Mouse (Mus musculus): ENCODE data around the gene A630089N07Rik. TPM values are rescaled to one million over a fixed set of nuclear protein-coding genes. Genes with fewer than 3 reads are reported as not detected.
"Not testable (repeated sequence)": the region's sequence is repeated elsewhere in the genome, so short reads cannot be mapped to it uniquely, and the experiment has no call there.

Gene A630089N07Rik
- total RNA-seq (2014; rRNA removed) = 3.3 and 4.0 TPM in 2 replicates
- 7.9 and 8.0 TPM in 2 replicates for polyA plus RNA-seq (2015; fragmentation: Nextera tagmentation; extraction: Ambion mirVana)

DNA sequence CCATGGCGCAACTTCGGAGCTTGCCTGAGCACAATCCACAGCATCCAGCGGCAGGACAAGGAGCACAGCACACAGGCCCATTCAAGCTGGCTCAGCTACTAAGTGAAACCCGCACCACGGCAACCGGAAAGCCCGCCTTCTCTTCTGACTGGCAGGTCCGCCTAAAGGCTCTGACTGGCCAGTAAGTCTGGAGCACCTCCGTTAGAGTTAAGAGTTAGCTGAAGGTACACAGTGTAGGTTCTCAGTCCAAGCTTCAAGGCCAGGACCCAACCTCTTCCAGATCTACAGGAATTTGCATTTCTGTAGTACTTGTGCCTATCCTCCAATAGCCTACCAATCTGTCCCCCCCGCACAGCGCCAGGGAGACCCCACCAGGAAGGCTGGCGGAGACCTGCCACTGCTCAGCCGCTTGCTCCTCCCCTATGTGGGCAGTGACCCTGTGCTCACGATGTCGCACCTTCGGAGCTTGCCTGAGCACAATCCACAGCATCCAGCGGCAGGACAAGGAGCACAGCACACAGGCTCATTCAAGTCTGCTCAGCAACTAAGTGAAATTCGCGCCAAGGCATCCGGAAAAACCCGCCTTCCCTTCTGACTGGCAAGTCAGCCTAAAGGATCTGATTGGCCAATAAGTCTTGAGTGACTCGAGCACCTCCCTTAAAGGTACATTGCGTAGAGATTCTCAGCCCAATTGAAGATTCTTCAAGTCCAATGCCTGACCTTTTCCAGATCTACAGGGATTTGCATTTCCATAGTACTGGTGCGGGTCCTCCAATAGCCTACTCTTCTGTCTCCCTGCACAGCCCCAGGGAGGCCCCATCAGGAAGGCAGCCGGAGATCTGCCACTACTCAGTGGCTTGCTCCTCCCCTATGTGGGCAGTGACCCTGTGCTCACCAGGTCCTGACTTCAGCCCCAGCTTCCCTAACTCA is at the start of gene A630089N07Rik:
TSS of gene A630089N07Rik (minus strand) at position 562 of the 930 bp plus-strand sequence.
- Histone ChIP-seq H3K9ac (replicated peaks; ENCODE audit: low read length) (peak within 1 kb of the TSS; percentile 34; the same call in 1 of the 2 replicates), H3K4me2 (ENCODE audit: low read depth, low read length) (peak within 1 kb of the TSS; percentile 63), H3K27ac (peak within 1 kb of the TSS; percentile 41; the same call in 1 of the 2 replicates), H3K4me3 (ENCODE audit: low read length) (peak within 1 kb of the TSS; percentile 58)
- under 1% methylated on average over 25 of the region's 25 CpGs for WGBS
- DNase-seq (ENCODE audit: low spot score) = peak; percentile 90
- H3K27me3 ChIP-seq (ENCODE audit: insufficient read depth, low read length); H3K4me1 ChIP-seq (ENCODE audit: insufficient read depth, low read length); H3K36me3 ChIP-seq (ENCODE audit: insufficient read depth, low read length); H3K9me3 ChIP-seq (ENCODE audit: low read length): not testable (repeated sequence)
- peak; percentile 97 for ATAC-seq

GRCm38 (mm10) chr16:98107109-98107508 is 24.9 kb upstream of the A630089N07Rik start:
- Histone ChIP-seq H3K36me3 (ENCODE audit: insufficient read depth, low read length) (no peaks in the 10 kb centered on the region), H3K4me1 (ENCODE audit: insufficient read depth, low read length) (no peaks in the 10 kb centered on the region), H3K9me3 (ENCODE audit: low read length) (peaks cover 2% of the 10 kb centered on the region; the same call in 1 of the 2 replicates), H3K27me3 (ENCODE audit: insufficient read depth, low read length) (no peaks in the 10 kb centered on the region), H3K4me3 (ENCODE audit: low read length) (no peak overlapping the region), H3K27ac (no peak overlapping the region), H3K4me2 (ENCODE audit: low read depth, low read length) (no peak overlapping the region), H3K9ac (replicated peaks; ENCODE audit: low read length) (no peak overlapping the region)
- DNase-seq (ENCODE audit: low spot score) = no peak
- WGBS = 97% methylated on average over 11 of the region's 11 CpGs
- ATAC-seq = no peak
- TF ChIP-seq CTCF (IDR thresholded peaks at IDR 0.05; ENCODE audit: low read depth) = no peak

- Histone ChIP-seq H3K4me2 (ENCODE audit: low read depth, low read length) (peak overlapping the region; percentile 63), H3K27ac (peak overlapping the region; percentile 38; the same call in 1 of the 2 replicates), H3K9ac (replicated peaks; ENCODE audit: low read length) (peak overlapping the region; percentile 34; the same call in 1 of the 2 replicates), H3K4me3 (ENCODE audit: low read length) (peak overlapping the region; percentile 58)
- under 1% methylated on average over 9 of the region's 9 CpGs for WGBS
- ATAC-seq = peak; percentile 68
- H3K9me3 ChIP-seq (ENCODE audit: low read length); H3K27me3 ChIP-seq (ENCODE audit: insufficient read depth, low read length); H3K36me3 ChIP-seq (ENCODE audit: insufficient read depth, low read length); H3K4me1 ChIP-seq (ENCODE audit: insufficient read depth, low read length): not testable (repeated sequence)
- peak; percentile 50 for DNase-seq (ENCODE audit: low spot score)
Observed at GRCm38 (mm10) chr16:98081550-98081888, 731 bp downstream of the A630089N07Rik start.

DNA sequence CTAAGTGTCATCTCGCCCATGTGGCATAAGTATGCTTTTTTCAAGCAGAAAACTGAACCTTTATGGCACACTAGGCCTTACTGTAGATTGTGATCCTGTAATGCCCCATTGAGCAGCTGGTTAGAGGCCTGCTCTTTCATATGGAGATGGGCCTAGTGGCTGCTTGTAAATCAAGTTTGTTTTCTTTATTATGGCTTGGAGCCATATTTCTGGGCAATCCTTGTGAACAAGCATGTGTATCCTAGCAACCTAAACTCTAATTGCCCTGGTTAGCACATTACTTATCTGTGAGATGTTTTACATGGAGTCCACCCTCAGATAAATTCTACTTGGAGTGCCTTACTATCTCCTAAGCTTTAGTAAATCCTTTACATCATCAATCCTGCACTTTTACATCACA is 1.1 kb downstream of the A630089N07Rik start:
- H3K4me1 ChIP-seq (ENCODE audit: insufficient read depth, low read length); H3K9ac ChIP-seq (replicated peaks; ENCODE audit: low read length): not testable (repeated sequence)

GRCm38 (mm10) chr16:98079382-98079781 is 2.9 kb downstream of the A630089N07Rik start:
- not testable (repeated sequence) for H3K36me3 ChIP-seq (ENCODE audit: insufficient read depth, low read length); H3K9ac ChIP-seq (replicated peaks; ENCODE audit: low read length); H3K27ac ChIP-seq; DNase-seq (ENCODE audit: low spot score); H3K4me1 ChIP-seq (ENCODE audit: insufficient read depth, low read length); H3K4me2 ChIP-seq (ENCODE audit: low read depth, low read length); H3K4me3 ChIP-seq (ENCODE audit: low read length); ATAC-seq; H3K9me3 ChIP-seq (ENCODE audit: low read length); H3K27me3 ChIP-seq (ENCODE audit: insufficient read depth, low read length)
- 80% methylated on average over 3 of the region's 3 CpGs for WGBS

More for the DNA sequence above, 1.1 kb downstream of the A630089N07Rik start:
- not testable (repeated sequence) for ATAC-seq; H3K9me3 ChIP-seq (ENCODE audit: low read length); H3K27me3 ChIP-seq (ENCODE audit: insufficient read depth, low read length); H3K27ac ChIP-seq; H3K36me3 ChIP-seq (ENCODE audit: insufficient read depth, low read length)
- WGBS = 66% methylated on average over 1 of the region's 1 CpGs
- peak; percentile 50 for DNase-seq (ENCODE audit: low spot score)
- Histone ChIP-seq H3K4me3 (ENCODE audit: low read length) (peak overlapping the region; percentile 58), H3K4me2 (ENCODE audit: low read depth, low read length) (peak overlapping the region; percentile 63)

DNA sequence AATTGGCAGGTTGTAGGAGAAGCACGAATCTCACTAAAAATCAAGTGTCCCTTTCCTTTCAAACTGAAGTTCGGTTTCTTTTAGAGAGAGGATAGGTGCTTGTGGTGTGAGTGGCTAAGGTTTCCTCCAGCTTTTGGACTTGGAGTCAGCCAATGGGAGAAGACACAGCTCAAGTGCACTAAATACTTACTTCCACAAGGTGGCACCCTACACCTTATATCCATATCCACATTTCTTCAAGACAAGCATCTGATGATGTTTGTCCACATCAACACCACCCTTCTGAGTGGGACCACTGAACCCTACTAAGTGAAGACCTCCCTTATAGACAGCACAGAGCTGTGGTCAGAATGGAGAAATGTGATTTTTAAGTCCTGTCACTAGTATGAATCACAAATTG is 40.6 kb downstream of the A630089N07Rik start:
- peak; percentile 57 for TF ChIP-seq CTCF (IDR thresholded peaks at IDR 0.05; ENCODE audit: low read depth)
- H3K4me1 ChIP-seq (ENCODE audit: insufficient read depth, low read length) = no peaks in the 10 kb centered on the region
- ATAC-seq = no peak
- no peak overlapping the region for H3K9ac ChIP-seq (replicated peaks; ENCODE audit: low read length)
- H3K9me3 ChIP-seq (ENCODE audit: low read length) = no peaks in the 10 kb centered on the region
- no peak overlapping the region for H3K4me3 ChIP-seq (ENCODE audit: low read length)
- 85% methylated on average over 2 of the region's 2 CpGs for WGBS
- DNase-seq (ENCODE audit: low spot score) = peak; percentile 34
- no peaks in the 10 kb centered on the region for H3K36me3 ChIP-seq (ENCODE audit: insufficient read depth, low read length)
- H3K27ac ChIP-seq = no peak overlapping the region
- H3K4me2 ChIP-seq (ENCODE audit: low read depth, low read length) = no peak overlapping the region
- H3K27me3 ChIP-seq (ENCODE audit: insufficient read depth, low read length) = no peaks in the 10 kb centered on the region

DNA sequence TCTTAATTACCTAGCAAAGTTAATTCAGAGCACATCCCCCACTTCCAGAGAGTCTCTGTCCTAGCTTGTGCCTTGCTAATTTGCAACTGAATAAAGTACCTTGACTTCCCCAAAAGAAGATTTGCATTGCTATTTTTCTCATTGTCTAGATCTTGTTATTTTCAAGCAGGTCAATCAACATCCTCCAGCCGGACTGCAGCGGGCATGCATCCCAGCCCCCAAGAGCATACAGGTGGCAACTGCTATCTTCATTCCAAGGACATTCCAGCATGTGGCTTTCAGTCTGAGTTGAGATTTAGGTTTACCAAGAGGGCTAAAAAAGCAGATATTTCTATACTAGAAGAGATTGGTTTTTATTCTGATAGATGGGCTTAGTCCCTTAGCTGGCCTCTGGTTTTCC is 47.3 kb downstream of the A630089N07Rik start:
- H3K9ac ChIP-seq (replicated peaks; ENCODE audit: low read length); ATAC-seq; H3K9me3 ChIP-seq (ENCODE audit: low read length); H3K4me1 ChIP-seq (ENCODE audit: insufficient read depth, low read length); H3K27me3 ChIP-seq (ENCODE audit: insufficient read depth, low read length); H3K36me3 ChIP-seq (ENCODE audit: insufficient read depth, low read length); DNase-seq (ENCODE audit: low spot score); H3K4me3 ChIP-seq (ENCODE audit: low read length); H3K27ac ChIP-seq; H3K4me2 ChIP-seq (ENCODE audit: low read depth, low read length): not testable (repeated sequence)
- WGBS = 92% methylated on average over 2 of the region's 2 CpGs

DNA sequence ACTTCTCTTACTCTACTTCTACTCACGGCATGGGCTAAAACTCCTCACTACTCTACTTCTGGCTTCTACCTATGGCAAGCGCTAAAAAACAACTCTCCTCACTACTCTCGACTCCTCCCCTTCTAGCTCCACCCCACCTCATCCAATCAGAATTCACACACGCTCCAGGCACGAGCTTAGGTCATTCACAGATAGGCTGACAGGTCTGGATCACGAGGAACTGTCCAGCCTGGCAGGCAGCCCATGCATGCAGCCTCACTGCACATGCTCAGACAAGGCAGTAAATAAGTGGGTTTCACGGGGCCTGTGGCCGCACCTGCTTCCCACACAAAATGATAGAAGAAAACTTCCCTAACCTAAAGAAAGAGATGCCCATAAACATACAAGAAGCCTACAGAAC is 56.1 kb downstream of the A630089N07Rik start:
- not testable (repeated sequence) for DNase-seq (ENCODE audit: low spot score); H3K27ac ChIP-seq; H3K4me3 ChIP-seq (ENCODE audit: low read length); H3K9me3 ChIP-seq (ENCODE audit: low read length); ATAC-seq; H3K4me1 ChIP-seq (ENCODE audit: insufficient read depth, low read length); H3K9ac ChIP-seq (replicated peaks; ENCODE audit: low read length); H3K36me3 ChIP-seq (ENCODE audit: insufficient read depth, low read length); H3K27me3 ChIP-seq (ENCODE audit: insufficient read depth, low read length); H3K4me2 ChIP-seq (ENCODE audit: low read depth, low read length)
- 81% methylated on average over 8 of the region's 8 CpGs for WGBS
